Mouse (Mus musculus) ES-E14 (cell line): Measurements from ENCODE around the gene Shank3. TPM values are rescaled to one million over a fixed set of nuclear protein-coding genes. Genes with fewer than 3 reads are reported as not detected.

ENCODE experiments used
- DNase-seq: peaks from one replicate; pipeline ENCODE4 v3.0.0-alpha.2; 2013; ENCODE audit warnings: low read depth, low spot score
- H3K27ac ChIP-seq: 2 replicates; pipeline ENCODE4 v1.5.1; 2012; ENCODE audit warnings: low read depth, mild to moderate bottlenecking, low read length, moderate library complexity, mixed read lengths; ENCODE audit not compliant: poor library complexity, insufficient read depth, severe bottlenecking
- H3K36me3 ChIP-seq: 2 replicates; pipeline ENCODE4 v1.6.1; 2012; ENCODE audit warnings: mild to moderate bottlenecking, low read length, moderate library complexity, mixed read lengths; ENCODE audit not compliant: control insufficient read depth, poor library complexity, insufficient read depth, severe bottlenecking
- H3K4me1 ChIP-seq, 2 experiments: fragments of 150-350 bp in 1 of 2; sonication (generic) in 1 of 2; 2 replicates each; pipeline ENCODE4 v1.6.1; 2012; ENCODE audit warnings: low read length in 2 of 2, mild to moderate bottlenecking in 1 of 2, mixed read lengths in 1 of 2; ENCODE audit not compliant: control insufficient read depth in 2 of 2, insufficient read depth in 2 of 2, poor library complexity in 1 of 2
- H3K4me3 ChIP-seq, 2 experiments: fragments of 150-350 bp in 1 of 2; sonication (generic) in 1 of 2; 2 replicates each; pipeline ENCODE4 v1.5.1; 2012; ENCODE audit warnings: low read length in 2 of 2, low read depth in 1 of 2, mild to moderate bottlenecking in 1 of 2, mixed read lengths in 1 of 2; ENCODE audit not compliant: insufficient read depth in 1 of 2, poor library complexity in 1 of 2, severe bottlenecking in 1 of 2
- H3K9ac ChIP-seq: 2 replicates; pipeline ENCODE4 v1.6.1; 2012; ENCODE audit warnings: low read depth, mild to moderate bottlenecking, low read length, mixed read lengths; ENCODE audit not compliant: poor library complexity, insufficient read depth, severe bottlenecking
- H3K9me3 ChIP-seq: fragments of 150-350 bp; sonication (generic); 2 replicates; pipeline ENCODE4 v1.6.1; 2012; ENCODE audit warnings: low read depth, mild to moderate bottlenecking, low read length; ENCODE audit not compliant: control insufficient read depth, insufficient read depth
- CHD2 ChIP-seq: IDR thresholded peaks from 2 replicates; pipeline ENCODE4 v1.6.1; 2014; ENCODE audit warnings: mild to moderate bottlenecking, low read depth, low read length, inconsistent platforms
- HCFC1 ChIP-seq: IDR thresholded peaks from 2 replicates; pipeline ENCODE4 v1.6.1; 2012; ENCODE audit warnings: low read length, inconsistent platforms, borderline replicate concordance; ENCODE audit not compliant: insufficient read depth
- MAFK ChIP-seq: IDR thresholded peaks from 2 replicates; pipeline ENCODE4 v1.6.1; 2014; ENCODE audit warnings: mild to moderate bottlenecking, low read depth, low read length, inconsistent platforms; ENCODE audit not compliant: insufficient read depth
- ZC3H11A ChIP-seq: IDR thresholded peaks from 2 replicates; pipeline ENCODE4 v1.6.1; 2012; ENCODE audit warnings: low read depth, mild to moderate bottlenecking, inconsistent platforms, low read length, borderline replicate concordance
- ZNF384 ChIP-seq: IDR thresholded peaks from 2 replicates; pipeline ENCODE4 v1.6.1; 2012; ENCODE audit warnings: low read depth, low read length, inconsistent platforms
- in situ Hi-C, 2 experiments: fragments of 600-800 bp; cut with MboI; formaldehyde crosslinking; loops; one replicate each; pipeline ENCODE4 v1.15.1; 2025; ENCODE audit warnings: low sequenced_read_pairs in 2 of 2, inconsistent platforms in 1 of 2; ENCODE audit not compliant: unreplicated experiment in 2 of 2
- total RNA-seq: library from RNA; depleted of rRNA; stranded (reverse); fragments of 300-350 nt; gene quantifications from 2 replicates; pipeline ENCODE4 v1.2.3, GENCODE M21; 2012

Shank3 gene
- total RNA-seq, 1 experiment: 6.7 TPM

DNA sequence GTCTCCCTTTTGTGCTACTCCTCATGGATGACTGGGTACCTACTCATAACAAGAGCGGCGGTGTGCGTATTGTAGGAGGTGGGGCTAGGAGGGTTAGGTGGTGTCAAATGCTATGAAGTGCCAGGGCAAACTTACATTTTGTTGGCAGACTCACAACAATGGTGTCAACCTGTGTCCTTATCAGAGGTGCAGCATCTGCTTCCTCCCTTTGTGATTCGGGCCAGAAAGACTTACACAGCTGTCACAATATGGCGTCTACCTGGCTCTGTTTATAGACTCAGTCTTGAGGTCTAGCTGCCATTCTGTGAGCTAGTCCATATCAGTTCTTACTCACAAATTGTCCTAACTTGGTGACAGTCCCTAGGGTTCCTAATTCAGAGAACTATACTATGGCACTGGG, 85.7 kb downstream of the Shank3 start:
- H3K4me3 ChIP-seq: no peak overlapping the region
- H3K9ac ChIP-seq: no peak overlapping the region
- in situ Hi-C loops: no loop called here
- DNase-seq: no peak
- peaks cover 2 to 6% of the 10 kb centered on the region in 2 experiments; a peak in 1 of 4 replicates for H3K4me1 ChIP-seq
- no peak for TF ChIP-seq ZC3H11A
- TF ChIP-seq MAFK: no peak
- TF ChIP-seq ZNF384: no peak
- no peak for TF ChIP-seq HCFC1
- TF ChIP-seq CHD2: no peak
- H3K36me3 ChIP-seq: no peaks in the 10 kb centered on the region
- no peaks in the 10 kb centered on the region for H3K9me3 ChIP-seq
- no peak overlapping the region for H3K27ac ChIP-seq

DNA sequence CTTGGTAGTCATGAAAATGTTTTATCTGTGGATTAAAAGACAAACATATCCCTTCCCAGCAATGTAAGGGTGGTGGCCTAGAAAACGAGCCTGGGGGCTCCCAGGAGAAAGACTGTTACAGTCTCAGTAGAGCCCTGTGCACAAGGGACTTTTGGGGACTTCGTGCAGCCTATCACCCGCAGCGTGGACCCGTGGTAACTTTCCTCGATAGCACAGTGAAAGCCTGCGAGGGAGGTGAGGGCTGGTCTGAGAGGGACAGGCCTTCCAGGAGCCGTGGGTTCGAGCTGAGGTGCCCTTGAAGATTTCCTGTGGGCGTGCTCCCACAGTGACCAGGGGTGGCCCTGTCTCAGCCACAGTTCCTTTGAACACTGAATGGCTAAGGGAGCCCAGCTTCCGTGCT, 86.2 kb downstream of the Shank3 start:
- no peak for DNase-seq
- Histone ChIP-seq H3K4me3 (no peak overlapping the region), H3K4me1 (peaks cover 2 to 6% of the 10 kb centered on the region in 2 experiments; a peak in 1 of 4 replicates), H3K36me3 (no peaks in the 10 kb centered on the region), H3K27ac (no peak overlapping the region), H3K9ac (no peak overlapping the region), H3K9me3 (no peaks in the 10 kb centered on the region)
- TF ChIP-seq HCFC1 (no peak), MAFK (no peak), ZNF384 (no peak), ZC3H11A (no peak), CHD2 (no peak)
- in situ Hi-C loops: no loop called here

DNA sequence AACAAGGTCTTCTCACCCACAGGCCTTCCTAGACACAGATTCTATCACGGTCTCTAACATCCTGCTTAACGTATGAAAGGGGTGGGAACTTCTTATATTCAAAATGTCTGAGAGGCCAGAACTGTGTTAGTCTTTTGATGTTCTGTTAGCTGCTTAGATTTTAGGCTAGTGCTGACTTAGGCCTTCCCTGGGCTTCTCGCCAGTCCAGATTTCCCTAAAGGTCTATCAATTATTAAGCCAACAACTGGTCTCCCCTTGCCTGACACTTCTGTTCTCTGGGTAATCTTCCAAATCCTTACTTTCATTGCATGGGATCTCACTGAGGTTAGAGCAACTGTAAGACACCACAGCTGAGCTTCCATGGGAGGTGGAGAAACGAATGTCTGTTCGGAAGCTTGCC, 89.7 kb downstream of the Shank3 start:
- H3K9ac ChIP-seq: no peak overlapping the region
- in situ Hi-C loops: no loop called here
- TF ChIP-seq ZC3H11A: no peak
- TF ChIP-seq ZNF384: no peak
- no peak for TF ChIP-seq MAFK
- no peak for TF ChIP-seq HCFC1
- TF ChIP-seq CHD2: no peak

DNA sequence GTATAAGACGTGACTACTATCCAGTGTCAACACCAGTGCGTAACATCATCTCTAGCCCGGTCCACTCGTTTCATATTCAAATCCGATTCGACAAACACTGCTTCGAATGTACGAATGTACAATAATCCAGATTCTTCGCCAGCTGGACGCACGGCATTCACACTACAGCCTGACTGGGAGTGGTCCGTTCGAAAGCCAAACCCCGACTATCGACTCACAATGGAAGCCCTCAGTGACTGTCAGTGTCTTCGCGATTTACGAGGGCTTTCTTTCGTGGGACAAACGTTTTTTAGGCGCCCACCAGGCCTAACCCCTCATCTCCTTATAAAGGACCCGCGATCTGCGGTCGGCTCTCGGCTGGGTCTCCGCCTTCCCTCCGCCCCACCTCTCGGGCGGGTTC, 91.9 kb downstream of the Shank3 start:
- H3K27ac ChIP-seq: no peak overlapping the region
- no peaks in the 10 kb centered on the region for H3K9me3 ChIP-seq
- H3K9ac ChIP-seq: peak overlapping the region; percentile 86
- H3K4me3 ChIP-seq: peak overlapping the region; percentile 75 to 81
- DNase-seq: no peak
- no peaks in the 10 kb centered on the region for H3K36me3 ChIP-seq
- in situ Hi-C loops: no loop called here
- no peak for TF ChIP-seq HCFC1
- no peak for TF ChIP-seq MAFK
- TF ChIP-seq ZC3H11A: no peak
- TF ChIP-seq ZNF384: no peak
- TF ChIP-seq CHD2: no peak
- H3K4me1 ChIP-seq: peaks cover under 1 to 5% of the 10 kb centered on the region in 2 experiments; a peak in 1 of 4 replicates

More for the DNA sequence above, 89.7 kb downstream of the Shank3 start:
- H3K4me3 ChIP-seq: no peak overlapping the region
- H3K9me3 ChIP-seq: no peaks in the 10 kb centered on the region
- H3K27ac ChIP-seq: no peak overlapping the region
- DNase-seq: no peak
- H3K36me3 ChIP-seq: no peaks in the 10 kb centered on the region
- peaks cover 2 to 9% of the 10 kb centered on the region in 2 experiments; a peak in 1 of 4 replicates for H3K4me1 ChIP-seq
